Mouse (Mus musculus) C2C12 (cell line): Measurements from ENCODE around the gene Ipo11. TPM values are rescaled to one million over a fixed set of nuclear protein-coding genes. Genes with fewer than 3 reads are reported as not detected.

Experiments
- H3K27me3 ChIP-seq: one replicate; pipeline ENCODE4 v1.6.1; 2011; ENCODE audit not compliant: control insufficient read depth, insufficient read depth, insufficient read length
- H3K36me3 ChIP-seq: one replicate; pipeline ENCODE4 v1.6.1; 2011; ENCODE audit not compliant: control insufficient read depth, insufficient read depth
- H3K4me3 ChIP-seq: one replicate; pipeline ENCODE4 v1.5.1; 2011; ENCODE audit warnings: mild to moderate bottlenecking, control low read depth; ENCODE audit not compliant: poor library complexity, insufficient read depth, severe bottlenecking
- H3K79me2 ChIP-seq: one replicate; pipeline ENCODE4 v1.6.1; 2011; ENCODE audit not compliant: control insufficient read depth, insufficient read depth
- H3K79me3 ChIP-seq: one replicate; pipeline ENCODE4 v1.6.1; 2011; ENCODE audit warnings: low read depth, control low read depth
- H3ac ChIP-seq: one replicate; pipeline ENCODE3; 2011; ENCODE audit warnings: low read depth; ENCODE audit not compliant: control insufficient read depth, insufficient read length
- CEBPB ChIP-seq: IDR thresholded peaks from one replicate; pipeline ENCODE4 v1.6.1; 2011; ENCODE audit warnings: low read depth, mild to moderate bottlenecking, control low read depth, moderate library complexity
- CTCF ChIP-seq: IDR thresholded peaks from one replicate; pipeline ENCODE4 v1.5.1; 2011; ENCODE audit not compliant: control insufficient read depth, insufficient read depth, insufficient read length
- FOSL1 ChIP-seq: IDR thresholded peaks from one replicate; pipeline ENCODE4 v1.8.0; 2011; ENCODE audit warnings: mild to moderate bottlenecking, low read length; ENCODE audit not compliant: poor library complexity, insufficient read depth, severe bottlenecking
- MAX ChIP-seq: IDR thresholded peaks from one replicate; pipeline ENCODE4 v1.6.1; 2011; ENCODE audit warnings: mild to moderate bottlenecking, control low read depth
- MYOD1 ChIP-seq: IDR thresholded peaks from one replicate; pipeline ENCODE4 v1.6.1; 2011; ENCODE audit warnings: low read depth; ENCODE audit not compliant: control insufficient read depth, insufficient read length
- MYOG ChIP-seq: IDR thresholded peaks from one replicate; pipeline ENCODE4 v1.6.1; 2011; ENCODE audit not compliant: control insufficient read depth, insufficient read length; ENCODE audit errors: extremely low read depth
- USF1 ChIP-seq: IDR thresholded peaks from one replicate; pipeline ENCODE4 v1.6.1; 2011; ENCODE audit warnings: low read depth, mild to moderate bottlenecking, control low read depth, moderate library complexity
- polyA plus RNA-seq: library from polyadenylated mRNA; unstranded; fragments of >200 nt; fragmentation: generic; extraction: Trizol; gene quantifications from one replicate; pipeline ENCODE4 v1.2.1, GENCODE M21; 2012; ENCODE audit warnings: missing spikeins

Gene Ipo11
- polyA plus RNA-seq, 1 experiment = 14.3 TPM

- Histone ChIP-seq H3K79me3 (peaks cover 23% of the 10 kb centered on the region), H3K79me2 (peaks cover 33% of the 10 kb centered on the region), H3K27me3 (no peaks in the 10 kb centered on the region), H3K36me3 (peaks cover 37% of the 10 kb centered on the region), H3K4me3 (peak overlapping the region; percentile 86), H3ac (peak overlapping the region; percentile 95)
- TF ChIP-seq CTCF = no peak
- TF ChIP-seq MYOD1 = no peak
- TF ChIP-seq CEBPB = no peak
- TF ChIP-seq MYOG = no peak
- no peak for TF ChIP-seq FOSL1
- no peak for TF ChIP-seq MAX
- no peak for TF ChIP-seq USF1
Observed at GRCm38 (mm10) chr13:106947583-106947982, 10.8 kb upstream of the Ipo11 start.

GRCm38 (mm10) chr13:106946594-106947540, 10.1 kb upstream of the Ipo11 start, which contains the start of gene Dimt1:
TSS of gene Dimt1 (plus strand) at chr13:106947127.
- Histone ChIP-seq H3K4me3 (peak within 1 kb of the TSS; percentile 86), H3K79me2 (peaks cover 33% of the 10 kb centered on the region), H3K79me3 (peaks cover 23% of the 10 kb centered on the region), H3K27me3 (no peaks in the 10 kb centered on the region), H3K36me3 (peaks cover 30% of the 10 kb centered on the region), H3ac (peak within 1 kb of the TSS; percentile 95)
- peak; percentile 79 for TF ChIP-seq MAX
- no peak for TF ChIP-seq MYOD1

- Histone ChIP-seq H3ac (no peak overlapping the region), H3K79me2 (peaks cover 33% of the 10 kb centered on the region), H3K4me3 (no peak overlapping the region), H3K36me3 (peaks cover 19% of the 10 kb centered on the region), H3K27me3 (no peaks in the 10 kb centered on the region), H3K79me3 (peaks cover 23% of the 10 kb centered on the region)
- no peak for TF ChIP-seq USF1
- no peak for TF ChIP-seq MYOG
- no peak for TF ChIP-seq MYOD1
- no peak for TF ChIP-seq FOSL1
- TF ChIP-seq MAX = no peak
Observed at GRCm38 (mm10) chr13:106945518-106945917, 8.8 kb upstream of the Ipo11 start.

- TF ChIP-seq USF1 (no peak), CEBPB (no peak), CTCF (no peak)
- no peaks in the 10 kb centered on the region for H3K36me3 ChIP-seq
- no peaks in the 10 kb centered on the region for H3K27me3 ChIP-seq
- H3K79me3 ChIP-seq = peaks cover 6% of the 10 kb centered on the region
- no peak overlapping the region for H3K4me3 ChIP-seq
- peaks cover 8% of the 10 kb centered on the region for H3K79me2 ChIP-seq
- H3ac ChIP-seq = no peak overlapping the region
Observed at GRCm38 (mm10) chr13:106942721-106943120, 6.0 kb upstream of the Ipo11 start.

- Histone ChIP-seq H3ac (no peak overlapping the region), H3K4me3 (no peak overlapping the region), H3K36me3 (no peaks in the 10 kb centered on the region), H3K79me3 (peaks cover 3% of the 10 kb centered on the region), H3K79me2 (peaks cover 3% of the 10 kb centered on the region), H3K27me3 (no peaks in the 10 kb centered on the region)
- no peak for TF ChIP-seq FOSL1
- TF ChIP-seq MYOG = no peak
- no peak for TF ChIP-seq CTCF
- no peak for TF ChIP-seq MAX
- TF ChIP-seq USF1 = no peak
- no peak for TF ChIP-seq CEBPB
- no peak for TF ChIP-seq MYOD1
Observed at GRCm38 (mm10) chr13:106941211-106941976, 4.6 kb upstream of the Ipo11 start.

- Histone ChIP-seq H3K36me3 (no peaks in the 10 kb centered on the region), H3K79me3 (peaks cover 44% of the 10 kb centered on the region), H3ac (peak overlapping the region; percentile 34), H3K27me3 (no peaks in the 10 kb centered on the region), H3K4me3 (peak overlapping the region; percentile 71), H3K79me2 (peaks cover 46% of the 10 kb centered on the region)
- TF ChIP-seq MAX (no peak), MYOD1 (no peak), MYOG (no peak), FOSL1 (no peak), CTCF (no peak), USF1 (no peak), CEBPB (no peak)
Observed at GRCm38 (mm10) chr13:106937138-106937472, 347 bp upstream of the Ipo11 start.
